Mouse (Mus musculus) urinary bladder, adult 2 months (tissue): ENCODE results near the gene Zfp775. TPM values are rescaled to one million over a fixed set of nuclear protein-coding genes. Genes with fewer than 3 reads are reported as not detected.
A peak's percentile ranks its signal among the peaks of the same experiment; 100 is the strongest.

Source experiments
- DNase-seq: peaks from one replicate; pipeline ENCODE4 v3.0.0; 2022; ENCODE audit warnings: low spot score
- polyA plus RNA-seq: library from polyadenylated mRNA; depleted of rRNA; stranded (reverse); fragments of >200 nt; gene quantifications from 2 replicates; pipeline ENCODE4 v1.2.3, GENCODE M21; 2012

The Zfp775 gene
- polyA plus RNA-seq, 1 experiment = 4.6 TPM

GRCm38 (mm10) chr6:48628808-48629660 lies 27.2 kb downstream of the Zfp775 start:
- DNase-seq = no peak

GRCm38 (mm10) chr6:48629661-48630034 lies 27.8 kb downstream of the Zfp775 start:
- no peak for DNase-seq

- no peak for DNase-seq
These were observed 29.0 kb downstream of the Zfp775 start for GRCm38 (mm10) chr6:48630831-48631230.

- no peak for DNase-seq
These were observed 33.2 kb downstream of the Zfp775 start for GRCm38 (mm10) chr6:48635105-48635504.

GRCm38 (mm10) chr6:48636515-48636914 lies 34.7 kb downstream of the Zfp775 start:
- no peak for DNase-seq

GRCm38 (mm10) chr6:48637811-48638500 lies 36.1 kb downstream of the Zfp775 start:
- DNase-seq = peak; percentile 11

GRCm38 (mm10) chr6:48638553-48638952 lies 36.7 kb downstream of the Zfp775 start:
- no peak for DNase-seq

GRCm38 (mm10) chr6:48641391-48641790 lies 39.5 kb downstream of the Zfp775 start:
- DNase-seq = no peak

- DNase-seq = no peak
These were observed 41.0 kb downstream of the Zfp775 start for GRCm38 (mm10) chr6:48642764-48643292.

- peak; percentile 41 for DNase-seq
These were observed 43.9 kb downstream of the Zfp775 start for GRCm38 (mm10) chr6:48645660-48646308.

GRCm38 (mm10) chr6:48646309-48646690 lies 44.4 kb downstream of the Zfp775 start:
- no peak for DNase-seq

- peak; percentile 16 for DNase-seq
These were observed 45.1 kb downstream of the Zfp775 start, which contains the start of gene Gimap8 for GRCm38 (mm10) chr6:48646995-48647394. TSS of gene Gimap8 (plus strand) at chr6:48647234.

GRCm38 (mm10) chr6:48647611-48648010 lies 45.7 kb downstream of the Zfp775 start:
- DNase-seq = no peak

GRCm38 (mm10) chr6:48648779-48649178 lies 46.9 kb downstream of the Zfp775 start:
- no peak for DNase-seq

GRCm38 (mm10) chr6:48650041-48650440 lies 48.2 kb downstream of the Zfp775 start:
- no peak for DNase-seq

GRCm38 (mm10) chr6:48658721-48659120 lies 56.9 kb downstream of the Zfp775 start:
- DNase-seq = no peak

GRCm38 (mm10) chr6:48664750-48665149 lies 62.9 kb downstream of the Zfp775 start:
- no peak for DNase-seq

GRCm38 (mm10) chr6:48665471-48665870 lies 63.6 kb downstream of the Zfp775 start:
- no peak for DNase-seq

GRCm38 (mm10) chr6:48666159-48666586 lies 64.3 kb downstream of the Zfp775 start:
- DNase-seq = no peak

- DNase-seq = no peak
These were observed 66.2 kb downstream of the Zfp775 start for GRCm38 (mm10) chr6:48668022-48668421.

GRCm38 (mm10) chr6:48669446-48669969 lies 67.6 kb downstream of the Zfp775 start:
- no peak for DNase-seq
